Mouse (Mus musculus) cerebellum, adult (tissue): ENCODE results near the gene Slc22a27.
"Not testable (repeated sequence)": the region's sequence is repeated elsewhere in the genome, so short reads cannot be mapped to it uniquely, and the experiment has no call there.

Source experiments
- ATAC-seq: cut with Nextera tagmentation; 2 replicates; pipeline ENCODE4 v1.9.2; 2017; ENCODE audit warnings: mild to moderate bottlenecking, moderate library complexity, mixed read lengths; ENCODE audit not compliant: insufficient number of reproducible peaks, low FRiP score, low TSS enrichment

The Slc22a27 gene

DNA sequence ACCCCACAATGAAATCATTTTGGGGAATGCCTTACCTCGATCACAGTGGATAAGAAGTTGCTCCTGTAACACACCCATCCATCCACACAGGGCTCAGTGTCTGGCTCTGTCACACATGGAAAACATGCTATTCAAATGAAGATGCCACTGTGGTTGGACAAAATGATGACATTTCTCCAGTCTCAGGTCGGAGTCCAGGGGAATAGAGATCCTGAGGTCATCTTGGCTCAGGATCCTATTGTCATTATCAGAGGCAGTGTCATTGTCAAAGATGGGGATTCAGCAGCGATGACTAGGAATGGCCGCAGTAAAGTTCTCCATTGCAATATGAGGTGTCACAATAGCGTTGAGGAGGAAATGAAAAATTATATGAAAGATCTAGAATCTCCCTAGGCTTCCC, at the start of gene Slc22a27:
Gene Slc22a27, minus strand, starts transcription at position 101 of the 400 bp plus-strand sequence.
- not testable (repeated sequence) for ATAC-seq

DNA sequence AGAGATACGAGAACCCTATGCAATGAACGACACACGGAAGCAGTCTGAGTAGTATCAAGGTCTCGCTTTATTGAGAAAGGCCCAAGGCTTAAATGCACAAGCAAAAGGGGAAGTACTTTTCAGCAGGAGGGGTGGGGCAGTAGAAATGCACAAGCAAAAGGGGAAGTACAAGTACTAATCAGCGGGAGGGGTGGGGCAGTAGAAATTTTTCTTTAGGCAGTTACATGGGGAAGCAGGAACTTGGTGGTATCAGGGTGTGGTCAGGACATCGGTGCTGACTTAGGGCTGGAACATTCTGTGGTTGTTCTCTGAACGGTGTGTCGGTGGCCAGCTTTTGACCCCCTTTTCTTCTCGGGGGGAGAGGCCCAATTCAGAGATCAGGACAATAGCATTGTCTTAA, 45.8 kb upstream of the Slc22a27 start:
- ATAC-seq: not testable (repeated sequence)

- not testable (repeated sequence) for ATAC-seq
These were observed 43.3 kb upstream of the Slc22a27 start for GRCm38 (mm10) chr19:8009086-8009485.

DNA sequence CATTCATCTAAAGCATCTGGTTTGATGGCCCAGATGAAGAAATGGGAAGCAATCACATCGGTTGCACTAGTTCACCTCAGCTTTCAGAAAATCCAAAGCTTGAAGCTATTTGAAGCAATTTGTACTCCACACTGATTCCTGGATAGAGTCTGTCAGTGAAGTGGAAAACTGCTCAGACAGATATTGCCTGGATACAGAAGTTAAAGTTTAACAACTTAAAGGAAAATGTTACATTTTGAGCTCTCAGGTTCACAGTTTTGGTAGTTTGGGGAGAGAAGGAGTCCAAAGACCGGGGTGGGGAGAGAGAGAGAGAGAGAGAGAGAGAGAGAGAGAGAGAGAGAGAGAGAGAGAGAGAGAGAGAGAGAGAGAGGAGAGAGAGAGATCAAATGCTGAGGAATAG, 2.9 kb upstream of the Slc22a27 start:
- no peak for ATAC-seq

DNA sequence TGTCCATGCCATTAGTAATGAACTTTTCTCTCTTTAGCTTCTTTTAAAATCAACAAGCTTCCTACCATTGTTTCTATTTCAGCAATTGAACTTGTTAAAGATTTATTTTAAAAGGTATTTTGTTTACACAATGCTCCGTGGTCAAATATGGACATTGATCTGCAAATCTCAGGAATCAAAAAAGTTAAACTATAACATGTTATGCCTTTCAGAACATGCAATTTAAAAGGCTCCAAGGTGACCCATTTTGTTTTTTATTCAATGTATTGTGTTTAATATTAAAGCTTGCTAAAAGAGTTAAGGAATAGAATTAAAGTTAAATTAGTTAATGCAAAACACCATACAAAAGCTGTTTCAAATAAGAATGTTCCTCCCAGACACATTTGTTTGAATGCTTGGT, 723 bp upstream of the Slc22a27 start:
- not testable (repeated sequence) for ATAC-seq

DNA sequence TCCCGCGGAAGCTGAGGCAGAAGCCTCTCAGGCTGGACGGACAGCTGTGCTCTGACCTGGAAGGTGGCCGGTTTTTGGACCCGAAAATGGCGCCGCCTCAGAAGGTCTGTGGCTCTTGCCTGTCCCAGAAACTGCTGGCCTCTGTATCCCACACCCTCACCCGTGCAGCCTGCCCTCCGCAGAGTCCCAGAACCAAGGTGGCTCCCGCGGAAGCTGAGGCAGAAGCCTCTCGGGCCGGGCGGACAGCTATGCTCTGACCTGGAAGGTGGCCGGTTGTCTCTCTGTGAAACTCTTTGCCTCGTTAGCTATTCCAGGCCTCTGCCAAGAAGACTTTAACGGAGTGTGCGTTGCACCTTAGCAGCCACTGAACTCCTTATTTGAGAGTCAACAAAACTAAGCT, 26.4 kb downstream of the Slc22a27 start:
- ATAC-seq: not testable (repeated sequence)

GRCm38 (mm10) chr19:7876626-7877025, 89.2 kb downstream of the Slc22a27 start:
- no peak for ATAC-seq

DNA sequence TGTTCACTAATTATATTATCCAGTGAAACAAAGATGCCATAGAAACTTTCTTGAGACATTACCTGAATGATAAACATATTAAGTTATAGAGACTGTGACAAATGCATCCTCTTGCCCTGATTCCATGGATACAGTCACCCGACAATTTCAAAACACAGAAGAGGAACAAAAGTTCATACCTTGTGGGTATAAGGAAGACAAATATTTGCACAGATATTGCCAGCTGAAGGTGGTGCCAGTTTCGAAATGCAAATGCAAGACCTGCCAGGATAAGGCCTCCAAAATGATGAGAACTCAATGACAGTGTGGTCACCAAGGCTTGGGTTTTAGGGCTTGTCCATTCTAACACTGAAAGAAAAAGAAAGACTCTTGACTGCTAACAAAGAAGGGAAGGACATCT, 136.0 kb downstream of the Slc22a27 start:
- no peak for ATAC-seq
